Mouse (Mus musculus): Measurements from ENCODE around the gene Neurod2.

GRCm38 (mm10) chr11:98333263-98333696 lies 3.8 kb upstream of the Neurod2 start:
- TF ChIP-seq CTCF (IDR thresholded peaks at IDR 0.05; ENCODE audit: low read depth, low read length): no peak
- TF ChIP-seq POLR2A (IDR thresholded peaks at IDR 0.05; ENCODE audit: extremely low read depth, insufficient read depth, low read length): no peak
